Mouse (Mus musculus) brain, embryonic 14.5 days (tissue): ENCODE measurements around the gene 9030025P20Rik. TPM values are rescaled to one million over a fixed set of nuclear protein-coding genes. Genes with fewer than 3 reads are reported as not detected.
A peak's percentile ranks its signal among the peaks of the same experiment; 100 is the strongest.
"Not testable (repeated sequence)": the region's sequence is repeated elsewhere in the genome, so short reads cannot be mapped to it uniquely, and the experiment has no call there.

Experiments
- DNase-seq: peaks from one replicate; pipeline ENCODE4 v3.0.0-alpha.2; 2011; ENCODE audit warnings: low read depth
- CTCF ChIP-seq: fragments of 200-500 bp; IDR thresholded peaks from 2 replicates; pipeline ENCODE4 v1.5.1; 2012; ENCODE audit warnings: inconsistent platforms, mild to moderate bottlenecking, moderate library complexity, borderline replicate concordance; ENCODE audit not compliant: insufficient read depth, insufficient read length; ENCODE audit errors: extremely low read depth
- POLR2A ChIP-seq: fragments of 200-500 bp; IDR thresholded peaks from 2 replicates; pipeline ENCODE4 v1.6.1; 2012; ENCODE audit warnings: mild to moderate bottlenecking, inconsistent platforms, borderline replicate concordance; ENCODE audit not compliant: poor library complexity, insufficient read depth, insufficient read length, severe bottlenecking; ENCODE audit errors: extremely low read depth
- polyA plus RNA-seq: library from polyadenylated mRNA; depleted of rRNA; stranded (reverse); fragments of >200 nt; gene quantifications from 2 replicates; pipeline ENCODE4 v1.2.3, GENCODE M21; 2012

Gene 9030025P20Rik
- polyA plus RNA-seq, 1 experiment = 16.5 TPM

DNA sequence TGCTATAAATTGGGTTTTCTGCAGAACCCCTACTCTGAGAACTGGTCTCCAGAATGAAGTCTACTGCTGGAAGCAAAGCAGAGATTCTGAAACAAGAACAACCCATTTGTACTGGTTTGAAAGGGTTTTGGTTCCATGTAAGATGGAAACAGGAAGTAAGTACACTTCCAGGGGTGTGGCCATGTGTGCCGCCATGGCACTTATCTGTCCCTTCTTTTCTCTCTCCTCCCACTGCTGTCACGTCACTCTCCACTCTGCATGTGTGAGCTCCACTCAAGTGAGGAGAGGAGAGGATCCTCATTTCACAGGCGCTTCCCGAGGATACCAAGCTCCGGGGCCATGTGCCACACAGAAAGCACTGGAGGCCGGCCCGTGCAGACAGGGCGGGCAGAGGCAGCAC lies 24.8 kb upstream of the 9030025P20Rik start:
- no peak for TF ChIP-seq POLR2A
- TF ChIP-seq CTCF = no peak
- DNase-seq = no peak

DNA sequence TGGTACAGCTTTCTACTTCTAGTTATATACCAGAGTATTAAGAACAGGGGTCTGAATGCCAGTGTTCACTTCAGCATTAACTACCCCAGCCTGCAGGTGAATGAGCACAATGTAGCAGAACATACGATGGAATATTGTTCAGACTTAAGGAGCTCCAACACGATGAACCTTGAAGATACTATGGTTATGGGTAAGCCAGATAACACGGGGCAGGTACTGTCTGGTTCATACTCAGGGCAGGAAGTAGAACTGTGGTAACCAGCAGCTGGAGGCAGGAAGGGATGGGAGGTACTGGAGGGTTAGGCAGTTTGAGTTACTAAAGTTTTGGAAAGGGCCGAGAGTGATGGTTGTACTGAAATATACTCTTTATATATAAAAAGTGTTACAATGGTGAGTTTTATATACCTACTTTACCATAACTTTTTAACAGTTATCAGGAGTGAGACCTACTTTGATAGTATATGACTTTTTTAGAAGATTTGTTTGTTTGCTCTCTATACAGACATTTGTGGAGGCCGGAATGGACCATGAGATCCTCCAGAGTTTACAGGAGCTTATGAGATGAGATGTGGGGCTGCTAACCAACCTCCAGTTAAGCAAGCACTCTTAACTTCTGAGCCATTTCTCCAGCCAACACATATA lies 19.5 kb upstream of the 9030025P20Rik start:
- DNase-seq = no peak

DNA sequence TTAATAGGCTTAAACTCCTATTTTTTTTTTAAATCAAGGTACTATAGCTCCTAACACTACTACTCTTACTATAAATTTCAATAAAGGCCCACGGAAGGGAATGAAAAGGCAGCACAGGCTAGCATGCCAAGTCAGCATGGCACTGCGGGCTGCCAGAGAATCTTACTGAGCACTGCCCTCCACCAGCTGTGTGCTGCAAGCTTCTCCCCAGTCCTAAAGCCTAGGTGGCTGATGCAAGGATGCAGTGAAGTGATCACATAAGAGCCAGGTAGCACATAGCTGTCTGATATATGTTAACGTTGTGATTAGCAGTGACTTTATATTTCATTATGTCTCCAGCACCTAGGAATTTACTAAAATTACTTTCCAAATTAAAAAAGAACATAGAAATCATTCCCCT lies 18.3 kb upstream of the 9030025P20Rik start:
- TF ChIP-seq CTCF = no peak
- TF ChIP-seq POLR2A = no peak
- peak; percentile 6 for DNase-seq

More for the DNA sequence above, 19.5 kb upstream of the 9030025P20Rik start:
- TF ChIP-seq CTCF (no peak), POLR2A (no peak)

DNA sequence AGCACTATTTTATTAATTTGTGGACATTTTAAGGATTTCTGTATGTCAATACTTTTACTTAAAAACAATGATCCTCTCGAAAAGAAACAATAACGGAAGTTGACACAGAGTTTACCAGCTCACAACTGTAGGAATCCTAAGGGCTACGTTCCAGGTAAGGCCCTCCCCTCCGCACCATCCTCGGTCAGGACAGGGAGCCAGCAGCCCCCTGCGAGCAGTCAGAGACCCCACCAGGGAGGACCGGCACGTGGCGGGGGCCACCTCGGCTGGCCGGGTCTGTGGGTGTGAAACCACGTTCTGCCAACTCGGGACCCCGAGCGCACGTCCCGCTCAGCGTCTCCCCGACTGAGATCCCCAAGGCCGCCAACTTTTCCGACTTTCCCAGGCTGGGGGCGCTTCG lies 17.7 kb upstream of the 9030025P20Rik start:
- no peak for TF ChIP-seq POLR2A
- TF ChIP-seq CTCF = no peak
- peak; percentile 15 for DNase-seq

DNA sequence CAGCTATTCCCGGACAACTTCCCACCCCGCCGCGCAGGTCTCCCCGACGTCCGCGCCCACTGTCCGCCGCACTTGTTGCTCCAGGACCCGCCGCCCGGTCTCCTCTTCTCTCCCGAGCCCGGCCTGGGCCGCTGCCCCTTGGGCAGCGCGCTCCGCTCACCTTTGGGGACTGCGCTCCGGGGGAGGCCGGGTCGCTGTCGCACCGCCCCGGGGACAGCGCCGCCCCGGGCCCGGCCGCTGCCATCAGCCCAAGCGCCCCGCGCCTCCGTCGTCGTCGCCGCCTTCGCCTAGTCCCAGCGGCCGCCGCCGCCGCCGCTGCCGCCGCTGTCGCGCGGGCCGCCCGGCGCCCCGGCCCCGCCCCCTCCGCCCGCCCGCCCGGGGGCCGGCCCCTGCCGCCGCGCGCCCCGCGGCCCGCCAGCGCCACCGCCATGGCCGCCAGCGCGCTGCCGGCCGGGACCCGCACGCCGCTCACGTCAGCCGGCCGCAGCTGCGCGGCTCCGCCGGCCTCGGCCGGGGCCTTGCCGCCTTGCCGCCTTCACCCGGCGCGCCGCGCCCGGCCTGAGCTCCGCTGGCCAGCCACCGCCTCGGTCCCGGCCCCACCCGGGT lies 17.2 kb upstream of the 9030025P20Rik start, which contains the start of gene Phf10:
Phf10 (minus strand) TSS at position 323 of the 606 bp plus-strand sequence.
- peak; percentile 7 for DNase-seq

DNA sequence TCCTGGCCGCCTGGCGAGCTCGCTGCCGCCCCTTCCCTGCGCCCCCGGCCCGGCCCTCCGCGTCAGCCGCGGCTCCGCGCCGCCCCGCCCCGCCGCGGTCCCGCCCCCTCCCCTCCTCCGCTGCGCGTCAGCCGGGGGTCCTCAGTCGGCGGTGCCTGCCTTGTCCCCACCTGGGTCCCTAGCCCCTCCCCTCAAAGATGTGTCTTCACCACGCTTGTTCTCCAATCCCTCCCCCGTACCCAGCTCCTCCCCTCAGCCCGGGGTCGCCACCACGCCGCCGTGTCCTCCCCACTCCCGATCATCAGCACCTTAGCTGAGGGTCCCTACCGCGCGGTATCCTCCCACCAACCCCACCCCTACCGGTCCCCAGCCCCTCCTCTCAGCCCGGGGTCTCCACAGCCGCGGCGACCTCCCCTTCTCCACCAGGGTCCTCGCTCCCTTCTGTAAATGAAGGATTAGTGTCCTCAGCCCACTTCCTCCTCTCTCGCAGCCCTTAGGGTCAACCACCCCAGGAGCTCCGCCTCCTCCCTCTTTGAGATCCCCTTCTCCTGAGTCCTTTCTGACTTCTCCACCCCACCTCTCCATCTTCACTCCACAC lies 16.6 kb upstream of the 9030025P20Rik start:
- not testable (repeated sequence) for DNase-seq

DNA sequence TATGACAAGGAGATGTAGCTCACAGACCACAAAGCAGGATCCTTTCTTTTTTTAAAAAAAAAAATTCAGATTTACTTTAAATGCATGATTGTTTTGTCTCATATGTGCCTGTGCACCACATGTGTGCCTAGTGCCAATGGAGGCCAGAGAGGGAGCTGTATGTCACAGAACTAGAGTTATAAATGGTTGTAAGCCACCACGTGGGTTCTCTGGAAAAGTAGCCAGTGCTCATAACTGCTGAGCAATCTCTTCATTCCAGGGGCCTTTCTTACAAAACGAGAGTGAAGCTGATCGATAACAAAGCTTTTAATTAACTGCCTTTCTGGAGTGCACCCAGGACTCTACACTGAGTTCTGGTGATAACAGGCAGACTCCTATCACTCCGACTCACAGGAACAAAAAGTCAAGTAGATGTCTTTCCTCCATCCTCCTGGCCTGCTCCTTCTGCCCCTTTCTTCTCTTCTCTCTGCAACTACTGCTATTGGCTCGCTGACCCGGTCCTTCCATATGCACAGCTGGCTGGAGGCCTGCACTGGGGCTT lies 9.8 kb upstream of the 9030025P20Rik start:
- DNase-seq = not testable (repeated sequence)

DNA sequence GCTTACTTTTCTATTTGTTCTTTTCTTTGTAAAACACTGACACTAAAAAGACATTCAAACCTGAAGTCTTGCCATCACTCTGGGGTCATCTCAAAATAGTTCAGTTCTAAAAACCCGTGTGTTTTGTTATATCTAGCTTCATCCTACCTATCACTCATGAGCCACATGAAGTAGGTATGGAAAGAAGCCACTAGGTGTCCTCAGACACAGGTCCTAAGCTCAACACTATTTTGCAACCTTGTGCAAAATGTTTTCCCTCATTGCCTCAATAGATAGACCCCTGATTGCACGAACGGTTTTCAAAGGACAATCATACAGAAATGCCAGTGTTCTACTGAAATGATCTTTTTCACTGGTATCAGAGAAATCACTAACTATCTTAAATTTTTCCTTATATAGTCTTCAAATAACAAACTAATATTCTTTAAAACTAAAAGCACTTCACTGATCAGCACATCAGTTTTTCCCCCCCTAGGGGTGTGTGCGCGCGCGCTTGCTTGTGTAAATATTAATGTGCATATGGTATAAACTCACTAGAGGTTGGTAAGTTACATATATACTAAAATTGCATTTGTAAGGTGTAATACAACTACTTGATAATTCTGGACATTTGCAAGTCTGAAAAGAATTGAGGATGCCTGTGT lies 428 bp upstream of the 9030025P20Rik start:
- not testable (repeated sequence) for DNase-seq

DNA sequence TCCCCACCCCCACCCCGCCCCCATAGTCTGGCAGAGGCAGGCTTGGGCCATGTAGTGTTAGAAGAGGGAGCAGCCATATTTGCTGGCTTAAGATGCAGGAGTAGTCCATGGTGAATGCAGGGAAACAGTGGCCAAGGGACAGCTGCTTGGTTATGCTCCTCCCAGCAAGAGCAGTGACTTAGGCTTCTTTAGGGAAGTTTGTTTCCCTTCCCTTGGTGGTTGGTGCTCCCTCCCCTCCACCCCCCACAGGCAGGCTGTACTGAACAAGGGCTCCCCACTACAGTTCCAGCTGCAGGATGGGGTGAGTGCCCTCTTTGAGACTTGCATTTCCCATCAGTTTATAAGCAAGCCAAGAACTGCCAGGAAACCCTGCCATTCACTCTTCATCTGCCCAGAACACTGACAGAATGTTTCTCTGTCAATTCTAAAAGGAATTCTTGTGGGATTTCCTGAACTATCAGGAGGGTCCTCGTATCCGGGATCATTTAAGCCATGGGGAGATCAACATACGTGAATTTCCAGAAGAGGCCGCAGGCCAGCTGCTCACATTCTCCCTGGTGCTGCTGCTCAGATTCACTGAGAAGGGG lies 11.9 kb downstream of the 9030025P20Rik start:
- not testable (repeated sequence) for DNase-seq

DNA sequence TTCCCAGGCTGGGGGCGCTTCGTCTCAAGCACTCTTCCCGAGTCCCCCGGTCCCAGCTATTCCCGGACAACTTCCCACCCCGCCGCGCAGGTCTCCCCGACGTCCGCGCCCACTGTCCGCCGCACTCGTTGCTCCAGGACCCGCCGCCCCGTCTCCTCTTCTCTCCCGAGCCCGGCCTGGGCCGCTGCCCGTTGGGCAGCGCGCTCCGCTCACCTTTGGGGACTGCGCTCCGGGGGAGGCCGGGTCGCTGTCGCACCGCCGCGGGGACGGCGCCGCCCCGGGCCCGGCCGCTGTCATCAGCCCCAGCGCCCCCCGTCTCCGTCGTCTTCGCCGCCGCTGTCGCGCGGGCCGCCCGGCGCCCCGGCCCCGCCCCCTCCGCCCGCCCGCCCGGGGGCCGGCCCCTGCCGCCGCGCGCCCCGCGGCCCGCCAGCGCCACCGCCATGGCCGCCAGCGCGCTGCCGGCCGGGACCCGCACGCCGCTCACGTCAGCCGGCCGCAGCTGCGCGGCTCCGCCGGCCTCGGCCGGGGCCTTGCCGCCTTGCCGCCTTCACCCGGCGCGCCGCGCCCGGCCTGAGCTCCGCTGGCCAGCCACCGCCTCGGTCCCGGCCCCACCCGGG lies 14.4 kb downstream of the 9030025P20Rik start:
- DNase-seq = not testable (repeated sequence)

DNA sequence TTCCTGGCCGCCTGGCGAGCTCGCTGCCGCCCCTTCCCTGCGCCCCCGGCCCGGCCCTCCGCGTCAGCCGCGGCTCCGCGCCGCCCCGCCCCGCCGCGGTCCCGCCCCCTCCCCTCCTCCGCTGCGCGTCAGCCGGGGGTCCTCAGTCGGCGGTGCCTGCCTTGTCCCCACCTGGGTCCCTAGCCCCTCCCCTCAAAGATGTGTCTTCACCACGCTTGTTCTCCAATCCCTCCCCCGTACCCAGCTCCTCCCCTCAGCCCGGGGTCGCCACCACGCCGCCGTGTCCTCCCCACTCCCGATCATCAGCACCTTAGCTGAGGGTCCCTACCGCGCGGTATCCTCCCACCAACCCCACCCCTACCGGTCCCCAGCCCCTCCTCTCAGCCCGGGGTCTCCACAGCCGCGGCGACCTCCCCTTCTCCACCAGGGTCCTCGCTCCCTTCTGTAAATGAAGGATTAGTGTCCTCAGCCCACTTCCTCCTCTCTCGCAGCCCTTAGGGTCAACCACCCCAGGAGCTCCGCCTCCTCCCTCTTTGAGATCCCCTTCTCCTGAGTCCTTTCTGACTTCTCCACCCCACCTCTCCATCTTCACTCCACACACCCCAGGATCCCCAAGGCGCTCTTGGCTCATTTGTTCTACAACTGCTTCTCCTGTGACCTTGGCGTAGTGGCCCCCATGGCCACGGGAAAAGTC lies 15.0 kb downstream of the 9030025P20Rik start:
- not testable (repeated sequence) for DNase-seq

DNA sequence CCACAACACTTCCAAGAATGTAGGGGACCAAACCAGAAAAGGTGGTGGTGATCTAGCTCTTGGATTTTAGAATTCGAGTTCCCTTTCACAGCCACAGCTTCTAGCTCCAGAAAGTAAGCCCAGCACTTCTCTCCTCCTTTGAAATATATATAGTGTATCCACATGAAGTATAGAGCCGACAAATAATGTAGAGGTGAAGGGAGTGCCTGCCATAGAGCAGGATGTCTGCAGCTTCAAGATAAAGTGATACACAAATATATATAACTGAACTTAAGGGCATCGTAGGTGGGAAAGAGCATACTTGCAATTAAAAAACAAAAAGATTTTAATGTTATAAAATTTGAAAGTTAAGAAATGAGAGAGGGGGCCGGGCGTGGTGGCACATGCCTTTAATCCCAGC lies 15.9 kb downstream of the 9030025P20Rik start:
- not testable (repeated sequence) for DNase-seq

DNA sequence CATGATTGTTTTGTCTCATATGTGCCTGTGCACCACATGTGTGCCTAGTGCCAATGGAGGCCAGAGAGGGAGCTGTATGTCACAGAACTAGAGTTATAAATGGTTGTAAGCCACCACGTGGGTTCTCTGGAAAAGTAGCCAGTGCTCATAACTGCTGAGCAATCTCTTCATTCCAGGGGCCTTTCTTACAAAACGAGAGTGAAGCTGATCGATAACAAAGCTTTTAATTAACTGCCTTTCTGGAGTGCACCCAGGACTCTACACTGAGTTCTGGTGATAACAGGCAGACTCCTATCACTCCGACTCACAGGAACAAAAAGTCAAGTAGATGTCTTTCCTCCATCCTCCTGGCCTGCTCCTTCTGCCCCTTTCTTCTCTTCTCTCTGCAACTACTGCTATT lies 21.8 kb downstream of the 9030025P20Rik start:
- DNase-seq = not testable (repeated sequence)

DNA sequence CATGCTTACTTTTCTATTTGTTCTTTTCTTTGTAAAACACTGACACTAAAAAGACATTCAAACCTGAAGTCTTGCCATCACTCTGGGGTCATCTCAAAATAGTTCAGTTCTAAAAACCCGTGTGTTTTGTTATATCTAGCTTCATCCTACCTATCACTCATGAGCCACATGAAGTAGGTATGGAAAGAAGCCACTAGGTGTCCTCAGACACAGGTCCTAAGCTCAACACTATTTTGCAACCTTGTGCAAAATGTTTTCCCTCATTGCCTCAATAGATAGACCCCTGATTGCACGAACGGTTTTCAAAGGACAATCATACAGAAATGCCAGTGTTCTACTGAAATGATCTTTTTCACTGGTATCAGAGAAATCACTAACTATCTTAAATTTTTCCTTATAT lies 30.8 kb downstream of the 9030025P20Rik start:
- not testable (repeated sequence) for DNase-seq

DNA sequence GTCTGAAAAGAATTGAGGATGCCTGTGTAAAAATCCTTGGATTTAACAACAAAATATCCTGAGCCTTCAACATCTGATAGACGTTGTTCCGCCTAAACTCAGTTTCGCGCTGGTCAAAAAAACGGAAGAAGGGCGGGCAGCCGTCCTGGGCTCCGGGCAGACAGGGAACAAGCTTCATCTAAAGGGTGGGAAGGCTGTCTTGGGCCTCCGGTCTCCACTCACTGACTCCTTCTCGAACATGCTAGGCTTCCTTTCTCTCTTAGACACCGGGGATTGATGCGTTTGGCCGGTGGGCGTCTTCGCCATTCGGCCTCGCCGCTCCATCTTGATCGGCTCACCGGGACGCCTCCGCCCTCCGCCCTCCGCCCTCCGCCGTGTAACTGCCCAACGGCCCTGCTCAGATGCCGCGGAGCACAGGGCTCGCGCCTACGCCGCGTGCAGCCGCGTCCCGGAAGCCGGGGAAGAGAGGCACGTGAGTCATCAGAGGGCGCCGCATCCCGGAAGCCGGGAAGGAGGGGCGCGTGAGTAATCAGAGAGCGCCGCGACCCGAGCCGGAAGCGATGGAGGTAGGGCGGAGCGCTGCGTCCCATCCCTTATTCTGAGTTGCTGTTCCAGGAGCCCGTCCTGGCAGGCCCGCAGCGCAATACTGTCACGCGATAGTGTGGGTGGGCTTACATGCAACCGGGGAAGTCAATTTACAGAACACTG lies 31.6 kb downstream of the 9030025P20Rik start, which contains the start of gene Gm3435:
Gm3435 (plus strand) TSS at position 471 of the 708 bp plus-strand sequence.
- not testable (repeated sequence) for DNase-seq

DNA sequence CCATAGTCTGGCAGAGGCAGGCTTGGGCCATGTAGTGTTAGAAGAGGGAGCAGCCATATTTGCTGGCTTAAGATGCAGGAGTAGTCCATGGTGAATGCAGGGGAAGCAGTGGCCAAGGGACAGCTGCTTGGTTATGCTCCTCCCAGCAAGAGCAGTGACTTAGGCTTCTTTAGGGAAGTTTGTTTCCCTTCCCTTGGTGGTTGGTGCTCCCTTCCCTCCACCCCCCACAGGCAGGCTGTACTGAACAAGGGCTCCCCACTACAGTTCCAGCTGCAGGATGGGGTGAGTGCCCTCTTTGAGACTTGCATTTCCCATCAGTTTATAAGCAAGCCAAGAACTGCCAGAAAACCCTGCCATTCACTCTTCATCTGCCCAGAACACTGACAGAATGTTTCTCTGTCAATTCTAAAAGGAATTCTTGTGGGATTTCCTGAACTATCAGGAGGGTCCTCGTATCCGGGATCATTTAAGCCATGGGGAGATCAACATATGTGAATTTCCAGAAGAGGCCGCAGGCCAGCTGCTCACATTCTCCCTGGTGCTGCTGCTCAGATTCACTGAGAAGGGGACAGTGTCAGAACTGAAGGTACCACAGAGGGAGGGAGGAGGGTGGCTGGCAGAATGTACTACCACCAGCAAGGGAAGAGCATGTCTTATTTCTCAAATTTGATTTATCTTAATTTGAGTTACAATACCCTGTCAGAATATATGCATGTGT lies 43.4 kb downstream of the 9030025P20Rik start:
- DNase-seq = not testable (repeated sequence)

DNA sequence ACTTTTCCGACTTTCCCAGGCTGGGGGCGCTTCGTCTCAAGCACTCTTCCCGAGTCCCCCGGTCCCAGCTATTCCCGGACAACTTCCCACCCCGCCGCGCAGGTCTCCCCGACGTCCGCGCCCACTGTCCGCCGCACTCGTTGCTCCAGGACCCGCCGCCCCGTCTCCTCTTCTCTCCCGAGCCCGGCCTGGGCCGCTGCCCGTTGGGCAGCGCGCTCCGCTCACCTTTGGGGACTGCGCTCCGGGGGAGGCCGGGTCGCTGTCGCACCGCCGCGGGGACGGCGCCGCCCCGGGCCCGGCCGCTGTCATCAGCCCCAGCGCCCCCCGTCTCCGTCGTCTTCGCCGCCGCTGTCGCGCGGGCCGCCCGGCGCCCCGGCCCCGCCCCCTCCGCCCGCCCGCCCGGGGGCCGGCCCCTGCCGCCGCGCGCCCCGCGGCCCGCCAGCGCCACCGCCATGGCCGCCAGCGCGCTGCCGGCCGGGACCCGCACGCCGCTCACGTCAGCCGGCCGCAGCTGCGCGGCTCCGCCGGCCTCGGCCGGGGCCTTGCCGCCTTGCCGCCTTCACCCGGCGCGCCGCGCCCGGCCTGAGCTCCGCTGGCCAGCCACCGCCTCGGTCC lies 45.7 kb downstream of the 9030025P20Rik start:
- not testable (repeated sequence) for DNase-seq
